Mouse (Mus musculus) testis, adult 2 months (tissue): Measurements from ENCODE around the gene Adgrb3. TPM values are rescaled to one million over a fixed set of nuclear protein-coding genes. Genes with fewer than 3 reads are reported as not detected.

ENCODE experiments used
- H3K27ac ChIP-seq: fragments of 200-500 bp; 2 replicates; pipeline ENCODE4 v1.5.1; 2012; ENCODE audit warnings: low read depth, low read length; ENCODE audit not compliant: control insufficient read depth, insufficient read depth
- H3K27me3 ChIP-seq: fragments of 200-500 bp; 2 replicates; pipeline ENCODE4 v1.6.1; 2012; ENCODE audit warnings: mild to moderate bottlenecking, low read length, moderate library complexity; ENCODE audit not compliant: control insufficient read depth, insufficient read depth
- H3K36me3 ChIP-seq: fragments of 200-500 bp; 2 replicates; pipeline ENCODE4 v1.6.1; 2012; ENCODE audit warnings: mild to moderate bottlenecking, low read length; ENCODE audit not compliant: control insufficient read depth, insufficient read depth
- H3K4me1 ChIP-seq: fragments of 200-500 bp; 2 replicates; pipeline ENCODE4 v1.6.1; 2012; ENCODE audit warnings: low read length; ENCODE audit not compliant: control insufficient read depth, insufficient read depth
- H3K4me3 ChIP-seq: fragments of 200-500 bp; 2 replicates; pipeline ENCODE4 v1.5.1; 2012; ENCODE audit warnings: low read depth, mild to moderate bottlenecking, low read length, moderate library complexity, mixed read lengths; ENCODE audit not compliant: control insufficient read depth
- CTCF ChIP-seq: fragments of 200-500 bp; IDR thresholded peaks from 2 replicates; pipeline ENCODE4 v1.5.1; 2012; ENCODE audit warnings: low read depth, mild to moderate bottlenecking, inconsistent platforms, low read length, moderate library complexity; ENCODE audit not compliant: control insufficient read depth, insufficient read depth, insufficient replicate concordance
- POLR2A ChIP-seq: fragments of 200-500 bp; IDR thresholded peaks from 2 replicates; pipeline ENCODE4 v1.6.1; 2012; ENCODE audit warnings: low read depth, mild to moderate bottlenecking, inconsistent platforms, low read length, moderate library complexity; ENCODE audit not compliant: control insufficient read depth
- polyA plus RNA-seq: library from polyadenylated mRNA; depleted of rRNA; stranded (reverse); fragments of >200 nt; gene quantifications from 2 replicates; pipeline ENCODE4 v1.2.3, GENCODE M21; 2012

Adgrb3 gene
- polyA plus RNA-seq, 1 experiment, result 0.40 TPM

GRCm38 (mm10) chr1:25777459-25777858 is 52.0 kb downstream of the Adgrb3 start:
- Histone ChIP-seq H3K27me3 (no peaks in the 10 kb centered on the region), H3K4me3 (no peak overlapping the region), H3K27ac (no peak overlapping the region), H3K4me1 (no peaks in the 10 kb centered on the region), H3K36me3 (no peaks in the 10 kb centered on the region)
- TF ChIP-seq POLR2A (no peak), CTCF (no peak)

GRCm38 (mm10) chr1:25775440-25776130 is 53.9 kb downstream of the Adgrb3 start:
- TF ChIP-seq POLR2A (no peak), CTCF (no peak)
- no peak overlapping the region for H3K27ac ChIP-seq
- no peaks in the 10 kb centered on the region for H3K4me1 ChIP-seq
- no peak overlapping the region for H3K4me3 ChIP-seq
- no peaks in the 10 kb centered on the region for H3K36me3 ChIP-seq
- no peaks in the 10 kb centered on the region for H3K27me3 ChIP-seq

GRCm38 (mm10) chr1:25768958-25769357 is 60.5 kb downstream of the Adgrb3 start:
- H3K4me1 ChIP-seq, result no peaks in the 10 kb centered on the region
- H3K27ac ChIP-seq, result no peak overlapping the region
- no peaks in the 10 kb centered on the region for H3K36me3 ChIP-seq
- no peaks in the 10 kb centered on the region for H3K27me3 ChIP-seq
- no peak overlapping the region for H3K4me3 ChIP-seq
- TF ChIP-seq POLR2A (no peak), CTCF (no peak)

- TF ChIP-seq POLR2A, result no peak
- no peak for TF ChIP-seq CTCF
- Histone ChIP-seq H3K27me3 (no peaks in the 10 kb centered on the region), H3K27ac (no peak overlapping the region), H3K4me3 (no peak overlapping the region), H3K4me1 (no peaks in the 10 kb centered on the region), H3K36me3 (no peaks in the 10 kb centered on the region)
Measured at GRCm38 (mm10) chr1:25755265-25755664, 74.2 kb downstream of the Adgrb3 start.

- TF ChIP-seq CTCF, result no peak
- TF ChIP-seq POLR2A, result no peak
- H3K4me3 ChIP-seq, result no peak overlapping the region
- no peaks in the 10 kb centered on the region for H3K4me1 ChIP-seq
- no peaks in the 10 kb centered on the region for H3K36me3 ChIP-seq
- no peaks in the 10 kb centered on the region for H3K27me3 ChIP-seq
- no peak overlapping the region for H3K27ac ChIP-seq
Measured at GRCm38 (mm10) chr1:25754528-25754927, 75.0 kb downstream of the Adgrb3 start.

GRCm38 (mm10) chr1:25745575-25745974 is 83.9 kb downstream of the Adgrb3 start:
- TF ChIP-seq CTCF (no peak), POLR2A (no peak)
- Histone ChIP-seq H3K4me1 (no peaks in the 10 kb centered on the region), H3K36me3 (no peaks in the 10 kb centered on the region), H3K27ac (no peak overlapping the region), H3K4me3 (no peak overlapping the region), H3K27me3 (no peaks in the 10 kb centered on the region)

GRCm38 (mm10) chr1:25744736-25745135 is 84.8 kb downstream of the Adgrb3 start:
- Histone ChIP-seq H3K27ac (no peak overlapping the region), H3K4me3 (no peak overlapping the region), H3K36me3 (no peaks in the 10 kb centered on the region), H3K27me3 (no peaks in the 10 kb centered on the region), H3K4me1 (no peaks in the 10 kb centered on the region)
- TF ChIP-seq POLR2A (no peak), CTCF (no peak)

- H3K36me3 ChIP-seq, result no peaks in the 10 kb centered on the region
- no peak overlapping the region for H3K4me3 ChIP-seq
- TF ChIP-seq POLR2A (no peak), CTCF (no peak)
- no peak overlapping the region for H3K27ac ChIP-seq
- H3K4me1 ChIP-seq, result no peaks in the 10 kb centered on the region
- no peaks in the 10 kb centered on the region for H3K27me3 ChIP-seq
Measured at GRCm38 (mm10) chr1:25729844-25730243, 99.7 kb downstream of the Adgrb3 start.
